Mouse (Mus musculus): ENCODE results near the gene Gm47995.
"Not testable (repeated sequence)": the region's sequence is repeated elsewhere in the genome, so short reads cannot be mapped to it uniquely, and the experiment has no call there.

Gene Gm47995

DNA sequence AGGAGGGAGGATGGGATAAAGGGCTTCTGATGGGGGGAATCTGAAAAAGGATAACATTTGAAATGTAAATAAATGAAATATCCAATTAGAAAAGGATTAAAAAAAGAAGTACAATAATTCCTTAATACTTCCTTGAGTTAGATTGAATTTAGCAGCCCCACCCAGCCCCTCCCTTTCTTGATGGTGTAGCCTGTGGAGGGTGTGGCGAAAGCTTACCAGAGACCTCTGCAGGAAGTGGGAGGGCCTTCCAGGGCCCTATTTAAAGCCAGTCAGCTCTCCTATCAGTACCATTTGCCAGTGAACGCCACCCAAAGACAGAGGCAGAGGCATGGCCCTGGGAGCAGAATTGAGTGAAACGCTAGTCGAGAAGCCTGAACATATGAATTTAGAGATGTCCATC, at the start of gene Gm47995:
TSS of gene Gm47995 (plus strand) at position 329 of the 400 bp plus-strand sequence.
- DNase-seq: not testable (repeated sequence)

DNA sequence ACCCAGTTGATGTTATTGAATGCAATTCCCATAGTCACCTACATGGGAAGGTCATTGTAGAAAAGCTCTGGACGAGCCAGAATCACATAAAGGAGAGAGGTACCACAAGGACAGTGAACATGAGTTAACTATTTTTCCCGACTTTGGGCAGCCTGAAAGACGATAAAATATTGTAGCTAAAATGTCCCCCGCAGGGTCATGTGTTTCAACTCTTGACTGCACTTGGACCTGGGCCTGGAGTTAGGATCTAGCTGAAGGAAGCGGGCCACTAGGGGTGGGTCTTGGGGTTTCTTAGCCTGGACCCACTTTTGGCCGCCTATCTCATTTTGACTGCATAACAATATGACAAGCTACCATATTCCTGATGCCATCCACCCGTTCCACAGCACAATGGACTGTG, 48.0 kb upstream of the Gm47995 start:
- DNase-seq: no peak

DNA sequence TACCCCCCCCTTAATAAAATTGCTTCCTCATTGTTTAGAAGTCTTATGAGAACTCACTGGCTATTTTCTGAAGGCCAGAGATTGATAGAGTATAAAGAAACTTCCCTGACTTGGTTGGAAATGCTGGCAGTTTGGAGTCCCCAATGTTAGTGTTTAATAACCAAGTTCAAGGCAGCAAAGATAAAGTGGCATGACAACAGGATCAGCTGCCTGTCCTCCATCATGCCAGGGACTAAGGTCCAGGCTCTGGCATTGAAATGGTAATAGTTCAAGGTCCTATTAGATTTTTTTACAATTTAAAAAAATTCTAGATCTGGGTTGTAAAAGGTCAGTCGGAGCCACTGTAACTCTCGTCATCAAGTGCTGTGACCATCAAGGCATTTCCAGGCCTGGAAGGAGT, 47.2 kb upstream of the Gm47995 start:
- no peak for DNase-seq

- DNase-seq: no peak
These were observed 45.1 kb upstream of the Gm47995 start for GRCm38 (mm10) chr1:151153056-151153652.

DNA sequence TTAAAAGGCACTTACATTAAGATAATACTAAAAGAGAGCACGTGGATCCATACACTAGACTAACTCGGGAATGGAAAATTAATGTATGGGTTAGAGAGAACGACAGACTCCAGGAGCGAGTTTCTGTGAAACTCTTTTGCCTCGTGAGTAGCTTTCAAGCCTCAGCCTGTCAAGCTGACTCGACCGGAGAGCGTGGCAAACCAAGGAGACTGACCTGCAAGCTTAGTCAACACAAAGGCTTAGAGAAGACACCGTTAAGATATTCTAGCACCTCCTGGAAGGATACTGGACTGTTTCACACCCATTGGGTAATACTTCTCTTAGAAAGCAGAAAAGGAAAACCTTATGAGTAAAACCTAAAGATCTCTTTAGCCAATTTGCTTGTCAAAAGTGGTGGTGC, 44.1 kb upstream of the Gm47995 start:
- not testable (repeated sequence) for DNase-seq

DNA sequence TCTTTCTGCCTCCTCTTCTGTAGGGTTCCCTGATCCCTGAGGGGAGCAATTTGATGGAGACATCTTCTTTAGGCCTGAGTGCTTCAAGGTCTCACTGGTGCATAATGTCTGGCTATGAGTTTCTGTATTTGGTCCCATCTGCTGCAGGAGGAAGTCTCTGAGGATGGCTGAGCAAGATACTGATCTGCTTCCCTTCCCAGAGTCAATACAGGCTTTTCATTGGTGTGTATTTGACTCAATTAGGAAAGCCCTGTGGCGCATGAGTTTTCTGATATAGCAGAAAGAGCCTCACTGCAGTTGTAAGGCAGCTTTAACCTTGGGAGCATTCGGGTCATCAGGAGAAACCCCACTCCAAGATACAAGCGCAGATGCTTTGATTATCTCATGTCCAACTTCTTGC, 42.1 kb upstream of the Gm47995 start:
- DNase-seq: no peak

DNA sequence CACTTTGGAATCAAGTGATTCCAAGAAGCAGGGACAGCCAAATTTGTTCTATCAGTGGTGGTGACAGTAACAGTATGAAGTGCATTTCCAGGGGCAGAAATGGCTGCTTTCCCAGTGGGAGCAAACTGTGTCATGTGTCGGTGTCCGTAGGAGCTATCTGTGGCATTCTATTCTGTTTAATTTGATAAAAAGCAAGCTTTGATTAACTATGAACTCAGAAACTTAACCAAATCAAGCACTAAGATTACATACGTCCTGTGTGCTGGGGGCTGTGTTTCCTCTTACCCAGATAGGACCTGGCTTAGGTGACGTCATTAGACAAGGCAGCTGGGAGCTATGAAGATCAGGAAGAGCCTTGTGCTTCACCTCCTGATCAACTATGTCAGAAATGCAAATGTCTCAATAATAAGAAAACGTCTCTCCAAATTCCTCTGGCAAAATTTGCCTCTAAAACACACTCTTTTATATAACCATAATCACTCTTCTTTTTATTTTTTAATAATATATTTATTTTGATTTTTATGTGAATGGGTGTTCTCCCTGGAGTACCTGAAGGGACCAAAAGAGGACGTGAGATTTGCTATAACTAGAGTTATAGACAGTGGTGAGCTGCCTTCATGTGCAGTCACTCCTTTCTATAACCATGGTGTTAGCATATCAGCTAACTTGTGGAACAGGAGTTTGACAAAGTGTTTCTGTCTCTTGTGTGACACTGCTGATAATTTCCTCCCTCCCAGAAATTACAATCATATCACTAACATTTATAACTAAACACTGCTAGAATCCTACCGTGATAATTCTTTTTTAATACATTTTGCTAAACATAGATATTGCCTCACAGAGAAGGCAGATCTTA, 41.2 kb upstream of the Gm47995 start:
- DNase-seq: no peak

DNA sequence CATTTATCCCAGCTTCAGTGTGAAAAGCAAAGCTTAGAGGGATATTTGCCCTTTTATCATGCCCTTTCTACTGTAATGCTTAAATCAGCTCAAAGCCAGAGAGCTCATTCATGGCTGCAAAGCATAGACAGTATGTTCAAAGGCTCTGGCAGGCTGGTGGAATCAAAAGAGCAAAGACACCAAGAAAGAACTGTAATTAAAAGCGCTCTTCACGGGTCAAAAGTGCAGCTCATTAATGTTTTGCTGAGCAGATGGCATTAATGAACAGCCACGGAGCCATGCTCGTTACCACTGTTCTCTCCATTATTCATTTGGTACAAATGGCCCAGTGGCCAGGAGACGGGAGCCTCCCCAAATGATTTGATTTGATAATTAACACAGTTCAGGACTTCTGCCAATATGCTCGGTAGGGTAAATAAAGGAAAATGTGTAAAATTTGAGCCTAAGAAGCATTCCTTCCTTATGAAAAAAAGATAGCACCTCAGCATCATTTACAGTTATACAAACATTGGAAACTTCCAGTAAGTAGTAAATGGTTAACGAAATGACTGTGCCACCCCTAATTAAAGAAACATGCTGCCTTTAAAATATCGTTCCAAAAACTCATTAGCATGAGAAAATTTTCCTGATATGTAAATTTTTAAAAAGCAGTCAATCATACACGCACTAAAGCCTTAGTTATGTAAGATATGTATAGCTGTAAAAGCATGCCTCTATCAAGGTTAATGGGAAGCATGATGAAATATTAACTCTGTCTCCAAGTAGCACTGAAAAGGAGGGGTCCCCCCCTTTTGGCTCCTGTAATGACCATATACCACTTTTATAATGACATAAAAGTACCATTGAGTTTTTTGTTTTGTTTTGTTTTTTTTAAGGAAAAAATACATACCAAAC, 40.0 kb upstream of the Gm47995 start:
- no peak for DNase-seq

GRCm38 (mm10) chr1:151158857-151159510, 39.3 kb upstream of the Gm47995 start:
- no peak for DNase-seq

DNA sequence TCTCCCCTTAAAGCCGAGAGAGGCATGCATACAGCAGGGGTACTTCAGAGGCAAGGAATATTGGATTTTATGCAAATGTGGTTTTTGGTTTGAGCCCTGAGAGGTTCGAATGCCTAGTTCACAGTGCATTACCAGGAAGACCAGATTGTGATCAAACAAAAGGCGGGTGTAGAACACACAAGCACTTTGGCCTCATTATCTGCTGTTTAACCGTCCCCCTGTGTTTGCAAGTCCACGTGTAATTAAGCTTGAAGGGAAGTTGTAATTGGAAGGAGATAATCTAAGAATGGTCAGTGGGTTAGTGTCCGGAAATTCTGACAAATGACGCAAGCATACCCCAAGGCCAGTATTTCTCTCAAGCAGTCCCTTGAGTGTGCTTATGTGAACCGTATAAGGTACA, 32.2 kb upstream of the Gm47995 start:
- no peak for DNase-seq

GRCm38 (mm10) chr1:151167297-151168047, 30.8 kb upstream of the Gm47995 start:
- DNase-seq: peak; percentile 9

DNA sequence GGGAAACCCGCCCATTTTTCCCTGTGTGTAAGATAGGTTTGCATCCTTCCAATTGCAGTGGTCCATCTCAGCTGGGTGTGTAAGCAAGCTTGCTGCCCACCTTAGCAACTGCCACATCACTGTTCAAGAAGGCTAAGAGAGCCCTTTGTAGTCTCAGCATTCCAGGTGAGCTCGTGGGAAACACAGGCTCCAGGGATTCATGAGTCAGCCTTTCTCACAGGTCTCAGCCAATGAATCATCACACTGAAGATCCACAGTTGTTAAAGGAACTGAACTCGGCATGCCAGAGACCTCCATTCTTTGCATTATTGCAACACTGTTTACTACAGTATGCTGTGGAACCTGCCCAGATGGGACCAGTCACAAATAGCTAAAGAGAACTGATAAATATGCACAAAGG, 29.6 kb upstream of the Gm47995 start:
- DNase-seq: no peak

GRCm38 (mm10) chr1:151171572-151172461, 26.4 kb upstream of the Gm47995 start:
- DNase-seq: no peak

DNA sequence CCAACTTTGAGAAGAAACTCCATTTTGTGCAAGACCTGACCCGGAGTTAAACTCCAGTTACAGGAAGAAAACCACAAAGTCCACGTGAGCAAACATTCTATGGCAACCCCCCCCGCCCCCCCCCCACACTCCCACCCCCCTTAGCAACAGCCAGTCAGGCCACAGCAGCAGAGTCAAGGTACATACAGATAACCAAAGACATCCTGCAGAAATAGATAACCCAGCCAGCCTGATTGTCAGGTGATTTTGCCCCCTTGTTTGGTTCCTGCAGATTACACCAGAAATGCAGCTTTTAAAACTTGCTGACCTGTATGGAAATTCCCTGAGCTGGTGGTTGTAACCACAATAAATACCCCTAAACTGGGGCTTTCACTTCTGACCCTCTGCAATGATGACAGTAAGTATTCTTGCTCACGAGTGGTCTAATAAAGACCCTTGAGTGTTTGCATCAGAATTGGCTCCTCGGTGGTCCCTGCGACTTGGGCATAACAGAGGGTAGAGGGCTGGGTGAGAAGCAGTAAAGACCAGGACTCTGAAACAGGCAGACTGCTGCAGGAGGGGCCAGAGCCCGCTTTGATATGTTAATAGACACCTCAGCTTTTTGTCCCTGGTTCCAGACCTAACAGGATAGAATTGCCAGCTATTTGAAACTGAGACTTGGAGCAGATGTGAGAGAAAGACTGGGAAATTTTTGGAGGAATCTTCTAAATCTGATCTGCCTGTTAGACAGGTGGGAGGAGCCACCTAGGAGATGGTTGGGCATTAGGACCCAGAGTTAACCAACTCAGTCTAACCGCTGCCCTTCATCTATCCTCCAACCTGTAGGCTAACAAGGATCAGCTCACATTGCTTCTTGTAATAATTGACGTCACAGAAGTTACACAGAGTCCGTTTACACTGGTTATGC, 21.0 kb upstream of the Gm47995 start:
- no peak for DNase-seq

GRCm38 (mm10) chr1:151177937-151178271, 20.3 kb upstream of the Gm47995 start:
- no peak for DNase-seq

- DNase-seq: no peak
These were observed 19.7 kb upstream of the Gm47995 start for GRCm38 (mm10) chr1:151178505-151179083.

GRCm38 (mm10) chr1:151180167-151180566, 18.1 kb upstream of the Gm47995 start:
- no peak for DNase-seq

DNA sequence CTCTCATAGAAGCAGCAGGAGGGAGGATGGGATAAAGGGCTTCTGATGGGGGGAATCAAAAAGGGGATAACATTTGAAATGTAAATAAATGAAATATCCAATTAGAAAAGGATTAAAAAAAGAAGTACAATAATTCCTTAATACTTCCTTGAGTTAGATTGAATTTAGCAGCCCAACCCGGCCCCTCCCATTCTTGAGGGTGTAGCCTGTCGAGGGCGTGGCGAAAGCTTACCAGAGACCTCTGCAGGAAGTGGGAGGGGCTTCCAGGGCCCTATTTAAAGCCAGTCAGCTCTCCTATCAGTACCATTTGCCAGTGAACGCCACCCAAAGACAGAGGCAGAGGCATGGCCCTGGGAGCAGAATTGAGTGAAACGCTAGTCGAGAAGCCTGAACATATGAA, 16.0 kb upstream of the Gm47995 start, which contains the start of gene Gm47985:
TSS of gene Gm47985 (plus strand) at position 272 of the 400 bp plus-strand sequence.
- DNase-seq: not testable (repeated sequence)

DNA sequence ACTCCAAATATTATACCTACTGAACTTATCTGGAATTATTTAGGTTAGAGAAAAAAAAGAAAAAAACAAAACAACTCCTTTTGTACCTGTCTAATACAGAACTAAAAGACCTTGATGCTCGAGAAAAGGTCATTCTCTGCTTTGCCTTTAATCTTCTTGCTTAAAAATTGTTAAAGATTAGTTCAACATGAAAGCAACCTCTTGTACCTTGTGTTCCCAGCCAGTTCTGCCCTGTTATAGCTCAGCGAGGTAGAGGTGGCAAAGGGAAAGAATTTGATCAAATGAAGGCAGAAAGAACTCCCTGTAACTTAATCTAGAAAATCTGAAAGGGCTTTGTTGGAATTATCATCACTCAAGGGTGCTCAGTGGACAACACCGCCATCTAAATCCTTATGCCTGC, 12.1 kb upstream of the Gm47995 start:
- DNase-seq: not testable (repeated sequence)

Measured in cerebellum, adult 9-11 months (tissue).